Mouse (Mus musculus) c-Kit-positive CD71-negative TER-119-negative erythroid progenitor cells, embryonic 14.5 days (primary cell): ENCODE data around the gene Tmem213.

Experiments used
- DNase-seq: peaks from one replicate; pipeline ENCODE4 v3.0.0-alpha.2; 2013; ENCODE audit warnings: low read depth

Tmem213 gene

DNA sequence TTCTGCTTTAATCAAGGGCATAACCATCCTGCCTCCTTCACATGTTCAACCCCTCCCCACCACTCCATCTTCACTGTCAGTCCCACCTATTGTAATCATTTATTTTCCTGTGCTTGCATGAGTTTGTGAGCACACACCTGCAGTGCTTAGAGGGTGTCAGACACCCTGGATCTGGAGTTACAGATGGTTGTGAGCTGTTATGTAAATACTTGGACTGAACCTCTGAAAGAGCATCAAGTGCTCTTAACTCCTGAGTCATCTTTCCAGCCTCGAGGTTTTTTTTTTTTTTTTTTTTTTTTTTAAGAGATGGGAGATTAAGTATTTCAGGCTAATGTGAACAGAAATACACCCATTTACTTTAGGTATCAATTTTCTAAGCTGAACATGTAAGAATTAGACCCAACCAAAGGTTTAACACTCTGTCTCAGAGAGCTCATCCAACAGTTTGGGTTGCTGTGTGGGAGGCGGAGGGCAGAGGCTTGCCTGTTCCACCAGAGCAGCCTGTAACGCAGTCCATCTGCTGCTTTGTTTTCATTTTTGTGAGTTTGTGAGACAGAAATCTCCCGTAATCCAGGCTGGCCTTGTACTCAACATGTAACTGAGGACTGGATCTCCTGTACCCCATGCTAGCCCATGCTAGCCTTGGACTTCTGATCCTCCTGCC, 7.2 kb downstream of the Tmem213 start:
- DNase-seq = no peak

DNA sequence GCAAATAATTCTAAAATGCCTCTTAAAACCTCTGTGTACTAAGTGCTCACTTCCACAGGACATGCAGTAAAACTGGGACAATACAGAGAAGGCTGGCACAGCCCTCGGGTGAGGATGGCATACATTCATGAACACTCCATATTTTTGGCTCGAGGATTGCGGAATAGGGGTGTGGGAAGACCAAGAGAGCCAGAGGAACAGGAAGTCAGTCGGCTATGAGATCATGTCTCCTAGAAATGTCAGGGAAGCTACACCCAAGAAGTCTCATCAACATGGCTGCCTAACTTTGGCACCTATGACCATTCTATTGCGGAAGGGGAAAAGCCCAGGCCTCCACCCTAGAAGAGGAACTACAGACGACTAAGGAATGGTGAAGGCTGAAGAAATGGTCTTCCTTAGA, 9.3 kb downstream of the Tmem213 start:
- DNase-seq = no peak

- DNase-seq = no peak
These were observed 11.8 kb downstream of the Tmem213 start for GRCm38 (mm10) chr6:38120681-38121371.

DNA sequence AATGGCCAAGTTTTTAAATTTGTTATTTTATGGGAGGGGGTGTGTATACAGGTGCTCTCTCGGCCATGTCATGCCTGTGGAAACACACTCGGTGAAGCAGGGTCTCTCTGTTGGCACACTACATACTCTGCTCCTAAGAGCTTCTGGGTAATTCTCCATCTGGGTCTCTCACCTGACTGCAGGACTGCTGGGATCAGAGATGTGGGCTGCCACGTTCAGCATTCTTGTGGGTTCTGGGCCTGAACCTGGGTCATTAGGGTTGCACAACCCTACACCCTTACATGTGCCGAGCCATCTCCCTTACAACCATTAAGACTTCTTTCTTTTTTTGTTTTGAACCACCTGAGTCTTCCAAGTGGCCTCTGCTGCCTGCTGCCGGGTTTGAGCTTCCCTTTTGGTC, 12.8 kb downstream of the Tmem213 start:
- DNase-seq = no peak

DNA sequence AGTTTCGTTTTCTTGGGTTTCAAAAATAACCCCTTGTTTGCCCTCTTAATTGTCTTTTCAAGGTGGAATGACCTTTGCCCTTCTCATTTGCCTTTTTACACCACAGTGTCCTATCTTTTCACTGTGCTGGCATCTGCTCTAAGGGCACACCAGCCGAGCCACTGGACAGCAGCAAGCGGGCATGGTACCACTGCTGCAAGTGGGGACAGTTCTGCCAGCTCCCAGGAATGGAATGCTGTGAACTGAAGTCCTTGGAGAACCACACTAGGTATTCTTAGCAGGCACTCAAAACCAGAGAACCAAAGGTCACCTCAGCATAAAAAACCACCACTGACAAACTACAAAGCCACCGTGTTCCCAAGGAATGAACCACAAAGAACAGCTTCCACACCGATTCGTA, 13.7 kb downstream of the Tmem213 start:
- DNase-seq = no peak

DNA sequence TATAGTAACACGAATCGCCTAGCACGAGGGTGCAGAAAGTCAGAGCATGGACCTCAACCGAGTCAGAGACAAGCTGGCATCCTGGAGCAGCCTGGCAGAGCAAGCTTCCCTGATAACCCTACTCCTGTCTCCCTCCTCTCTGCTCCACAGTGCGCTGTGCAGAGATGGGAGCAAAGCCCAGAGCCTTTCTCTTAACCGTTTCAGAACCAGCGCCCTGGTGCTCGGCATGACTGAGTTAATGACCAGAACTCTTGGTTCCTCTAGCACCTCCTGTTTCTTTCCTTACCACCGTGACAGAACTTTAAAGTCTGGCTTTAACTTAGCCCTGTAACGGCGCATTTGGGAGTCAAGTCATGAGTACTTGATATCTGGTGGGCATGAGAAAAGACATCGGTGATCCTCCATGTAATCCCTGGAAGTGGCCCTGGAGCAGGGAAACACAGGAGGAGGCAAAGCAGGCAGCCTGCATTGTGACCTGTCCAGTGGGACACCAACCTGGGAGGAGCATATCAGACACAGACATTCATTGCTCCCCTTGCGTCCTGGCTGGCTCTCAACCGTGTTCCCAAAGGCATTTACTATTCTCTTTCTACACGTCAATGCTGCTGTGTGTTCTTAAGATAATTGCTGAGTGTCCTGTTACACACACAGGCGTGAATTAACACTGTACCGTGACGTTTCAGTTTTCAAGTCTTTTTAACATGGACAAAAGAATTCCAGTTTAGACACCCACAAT, 14.6 kb downstream of the Tmem213 start:
- no peak for DNase-seq

DNA sequence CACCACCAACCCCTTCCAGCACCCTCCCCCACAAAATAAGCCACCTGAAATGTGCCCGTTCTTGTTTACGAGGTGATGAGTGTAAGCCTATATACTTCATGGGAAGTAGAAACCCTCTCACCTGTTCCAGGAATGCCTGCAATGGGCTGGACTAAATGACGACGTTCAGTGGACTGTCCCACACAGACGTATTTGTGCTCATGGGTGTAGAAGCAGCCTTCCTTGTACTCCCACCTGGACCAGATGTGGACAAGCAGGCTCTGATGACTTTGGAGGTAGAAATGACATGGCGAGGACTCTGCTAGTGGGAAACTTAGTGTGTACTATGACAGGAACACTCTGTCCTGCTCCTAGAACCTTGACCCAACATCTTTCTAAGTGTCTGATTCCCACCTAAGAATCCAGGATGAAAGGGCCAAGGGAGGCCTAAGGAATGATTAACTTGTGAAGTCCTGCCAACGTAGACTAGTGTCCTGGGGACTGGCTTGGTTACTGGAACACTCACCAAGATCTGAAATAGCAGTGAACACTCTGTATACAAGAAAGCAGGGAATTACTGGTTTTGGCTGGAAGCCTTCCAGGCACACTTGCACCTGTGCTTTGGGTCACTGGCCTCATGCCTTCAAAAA, 15.3 kb downstream of the Tmem213 start, which contains the start of gene Atp6v0a4:
Gene Atp6v0a4 (minus strand): TSS at position 380 of the 629 bp plus-strand sequence.
- DNase-seq = no peak

DNA sequence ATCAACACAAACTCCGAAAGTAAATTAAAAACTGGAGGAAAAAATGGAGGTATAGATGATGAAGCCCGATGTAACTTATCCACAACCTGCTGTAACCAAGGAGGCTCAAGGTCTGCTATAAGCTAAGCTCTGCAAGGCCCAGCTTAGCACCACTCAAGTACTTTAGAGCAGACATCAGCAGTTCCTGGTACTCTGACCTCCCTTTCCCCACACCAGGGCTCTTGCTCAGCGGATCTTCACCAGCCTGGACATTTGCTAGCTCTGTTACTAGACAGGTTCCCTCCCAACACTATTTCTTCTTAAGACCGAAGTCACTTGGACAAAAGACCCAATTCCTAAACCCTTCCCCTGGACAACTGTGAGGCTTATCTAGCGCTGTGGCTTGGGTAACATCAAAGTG, 15.8 kb downstream of the Tmem213 start:
- no peak for DNase-seq

DNA sequence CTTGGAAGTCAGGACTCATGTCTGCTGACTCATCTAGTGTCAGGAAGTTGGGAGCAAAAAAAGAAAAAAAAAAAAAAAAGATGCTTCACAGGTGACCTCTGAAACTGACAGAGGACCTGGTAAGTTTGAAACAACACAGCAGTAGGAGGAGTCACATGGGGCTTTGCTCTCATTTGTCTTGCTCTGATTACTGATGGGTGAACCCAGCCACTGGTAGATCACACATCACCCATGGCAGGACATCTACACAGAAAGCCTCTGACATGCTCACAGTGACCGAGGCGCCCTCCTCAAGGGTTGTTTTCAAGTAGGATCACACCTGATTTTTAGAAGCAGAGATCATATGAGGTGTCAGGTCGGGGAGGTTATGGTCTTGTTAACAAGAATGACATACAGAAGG, 16.4 kb downstream of the Tmem213 start:
- DNase-seq = no peak

DNA sequence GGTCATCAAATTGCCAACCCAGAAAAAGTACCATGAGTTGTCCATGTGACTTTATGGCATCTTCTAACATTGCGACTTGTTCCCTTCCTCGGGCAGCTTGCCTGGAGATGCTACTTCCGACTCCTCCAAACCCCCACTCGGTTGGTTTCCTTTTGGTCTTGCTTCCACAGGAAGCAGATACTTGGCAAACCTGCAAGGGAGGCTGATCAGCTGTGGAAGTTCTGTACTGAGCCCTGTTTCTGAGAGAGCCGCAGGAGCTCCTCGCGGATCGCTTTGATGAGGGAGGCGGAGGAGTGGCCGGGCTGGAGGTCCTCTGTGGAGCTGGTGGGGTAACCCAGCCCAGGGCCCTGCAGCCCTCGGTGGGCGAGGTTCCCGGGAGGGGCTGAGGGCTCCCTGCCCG, 19.1 kb downstream of the Tmem213 start:
- DNase-seq = no peak

DNA sequence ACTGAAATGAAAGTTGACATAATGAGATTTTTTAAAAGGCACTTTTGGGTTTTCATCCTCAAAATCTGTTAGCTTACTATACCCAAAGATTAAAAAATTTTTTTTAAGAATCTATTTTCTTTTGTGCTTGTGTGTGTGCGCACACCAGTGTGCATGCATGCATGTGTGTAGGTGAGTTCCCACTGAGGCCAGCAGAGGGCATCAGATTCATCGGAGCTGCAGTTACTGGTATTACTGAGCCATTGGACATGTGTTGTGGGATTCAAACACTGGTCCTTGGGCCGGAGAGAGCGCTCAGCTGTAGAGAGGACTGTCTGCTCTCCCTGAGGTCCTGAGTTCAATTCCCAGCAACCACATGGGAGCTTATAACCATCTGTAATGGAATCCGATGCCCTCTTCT, 20.8 kb downstream of the Tmem213 start:
- no peak for DNase-seq

DNA sequence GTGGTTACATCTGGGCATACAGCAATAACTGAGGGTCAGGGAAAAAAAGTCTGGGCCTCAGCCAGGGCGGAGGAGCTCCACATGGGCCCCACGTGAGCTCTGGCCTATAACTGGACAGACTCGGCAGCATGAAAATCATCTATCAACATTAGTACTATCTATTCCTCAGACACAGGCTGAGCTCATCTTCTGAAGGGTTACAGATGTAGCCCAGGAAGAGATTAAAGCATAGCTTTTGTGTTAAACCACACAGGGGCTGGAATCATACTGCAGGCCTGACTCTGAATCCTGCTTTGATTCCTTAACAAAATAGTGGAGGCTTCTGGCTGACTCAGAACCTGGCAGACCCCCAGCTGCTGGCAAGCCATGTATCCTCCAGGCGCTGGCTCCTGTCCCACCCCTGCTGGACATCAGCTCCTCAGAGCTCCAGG, 22.8 kb downstream of the Tmem213 start:
- no peak for DNase-seq

DNA sequence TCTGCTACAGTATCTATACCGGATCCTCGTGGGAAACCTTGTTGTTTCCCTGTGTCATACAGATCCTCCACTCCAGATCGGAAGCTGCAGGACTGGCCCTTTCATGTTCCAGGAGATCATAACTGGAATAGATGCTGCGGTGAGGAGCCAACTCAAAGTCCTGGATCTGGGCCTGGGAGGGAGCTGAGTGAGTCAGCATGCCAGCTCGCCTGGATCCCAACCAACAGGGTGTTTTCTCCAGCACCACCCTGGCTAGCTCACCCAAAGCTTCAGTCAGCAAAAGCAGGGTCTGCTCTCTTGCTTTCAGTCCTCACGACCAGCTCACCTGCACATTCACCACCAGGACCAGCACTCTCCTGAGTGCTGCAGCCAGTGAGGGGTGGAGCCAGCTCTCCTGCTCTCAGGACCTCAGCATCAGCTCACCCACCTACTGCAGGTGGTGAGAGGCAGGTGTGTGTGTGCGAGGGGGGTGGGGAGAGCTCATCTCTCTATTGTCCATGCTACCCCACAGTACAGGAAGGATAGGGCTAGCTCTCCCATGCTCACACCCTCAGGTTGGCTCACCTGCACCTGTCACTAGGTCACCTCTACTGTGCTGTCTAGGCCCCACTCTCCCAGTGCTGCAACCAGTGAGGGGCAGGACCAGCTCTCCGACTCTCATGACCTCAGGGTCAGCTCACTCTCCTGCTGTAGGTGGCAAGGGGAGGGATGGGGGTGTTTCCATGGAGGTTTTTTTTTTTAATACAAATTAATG, 25.9 kb downstream of the Tmem213 start:
- DNase-seq = no peak

DNA sequence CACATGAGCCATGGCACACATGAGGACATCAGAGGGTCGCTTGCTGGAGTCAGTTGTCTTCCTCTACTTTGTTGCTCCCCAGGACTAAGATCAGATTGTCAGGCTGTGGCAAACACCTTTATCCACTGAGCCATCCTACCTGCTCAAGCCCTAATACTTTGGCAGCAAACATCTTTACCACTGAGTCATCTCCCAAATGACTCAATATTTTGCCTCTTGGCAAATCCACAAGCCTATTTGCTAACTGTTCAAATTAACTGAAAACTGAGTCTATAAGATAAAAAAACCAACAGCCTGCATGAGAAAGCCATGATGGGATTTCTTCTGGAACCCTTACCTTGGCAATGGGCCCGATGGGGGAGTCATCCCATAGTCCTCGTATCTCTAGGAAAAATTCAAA, 30.0 kb downstream of the Tmem213 start:
- DNase-seq = no peak

DNA sequence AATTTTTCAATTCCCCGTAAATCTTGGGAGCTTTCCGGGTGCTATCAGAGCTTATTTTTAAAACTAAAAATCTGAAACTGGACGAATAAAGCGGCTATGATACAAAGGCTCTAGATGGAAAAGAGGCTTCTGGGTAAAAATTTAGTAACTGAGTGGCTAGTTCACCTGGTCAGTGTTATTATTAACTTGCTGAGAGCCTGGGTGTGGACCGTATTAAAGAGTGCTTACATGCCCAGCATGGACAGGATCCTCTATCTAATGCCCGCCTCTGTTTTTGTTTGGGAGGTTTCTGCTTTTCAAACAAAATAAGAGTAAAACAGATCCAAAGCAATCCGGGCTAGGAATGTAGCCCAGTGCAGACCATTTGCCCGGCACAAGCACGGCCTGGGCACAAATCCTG, 31.3 kb downstream of the Tmem213 start:
- no peak for DNase-seq

- DNase-seq = no peak
These were observed 35.3 kb downstream of the Tmem213 start for GRCm38 (mm10) chr6:38144161-38144998.

DNA sequence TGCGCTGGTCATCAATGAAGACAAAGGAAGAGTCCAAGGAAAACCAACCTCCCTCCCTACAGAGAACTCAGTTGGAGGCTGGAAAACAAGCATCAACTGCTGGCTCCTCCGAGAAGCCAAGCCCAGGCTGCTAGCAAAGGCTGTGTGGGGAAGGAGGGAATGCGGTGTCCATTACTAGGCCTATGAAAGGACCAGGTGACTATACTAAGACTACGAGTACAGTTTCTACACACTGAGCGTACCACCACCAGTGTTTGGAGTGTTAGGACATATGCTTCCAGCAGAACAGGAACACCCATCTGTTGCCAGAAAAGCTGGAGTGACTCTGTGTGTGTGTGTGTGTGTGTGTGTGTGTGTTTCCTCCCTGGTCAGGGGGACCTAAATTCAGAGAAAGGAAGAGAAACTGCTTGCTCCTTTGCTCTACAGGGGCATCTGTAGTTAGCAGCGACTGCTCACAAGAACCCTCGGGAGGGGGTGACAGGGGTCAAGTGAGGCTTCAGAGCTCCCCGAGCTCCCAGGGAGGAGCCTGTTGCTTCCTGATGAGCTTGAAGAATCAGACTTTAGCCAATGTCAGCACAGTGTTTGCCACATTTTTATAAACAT, 36.5 kb downstream of the Tmem213 start:
- DNase-seq = no peak

DNA sequence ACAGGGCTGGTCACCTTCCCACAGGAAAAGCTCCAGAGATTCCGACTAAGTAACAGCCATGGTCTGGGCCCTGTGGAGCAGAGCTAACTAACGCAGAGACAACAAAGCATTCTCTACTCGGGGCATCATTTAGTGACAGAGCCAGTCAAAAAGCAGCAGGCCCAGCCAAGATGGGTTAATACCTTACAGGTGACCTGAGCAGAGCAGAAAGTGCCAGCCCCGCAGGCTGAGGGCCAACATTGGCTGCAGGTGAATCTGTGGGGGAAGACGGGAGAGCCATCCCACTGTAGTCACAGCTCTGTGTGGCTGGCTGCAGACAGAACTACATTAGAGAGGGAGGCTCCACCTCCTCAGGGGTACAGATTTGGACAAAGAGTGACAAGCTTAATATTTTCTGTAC, 38.2 kb downstream of the Tmem213 start:
- no peak for DNase-seq

- no peak for DNase-seq
These were observed 39.6 kb downstream of the Tmem213 start for GRCm38 (mm10) chr6:38148626-38149025.

DNA sequence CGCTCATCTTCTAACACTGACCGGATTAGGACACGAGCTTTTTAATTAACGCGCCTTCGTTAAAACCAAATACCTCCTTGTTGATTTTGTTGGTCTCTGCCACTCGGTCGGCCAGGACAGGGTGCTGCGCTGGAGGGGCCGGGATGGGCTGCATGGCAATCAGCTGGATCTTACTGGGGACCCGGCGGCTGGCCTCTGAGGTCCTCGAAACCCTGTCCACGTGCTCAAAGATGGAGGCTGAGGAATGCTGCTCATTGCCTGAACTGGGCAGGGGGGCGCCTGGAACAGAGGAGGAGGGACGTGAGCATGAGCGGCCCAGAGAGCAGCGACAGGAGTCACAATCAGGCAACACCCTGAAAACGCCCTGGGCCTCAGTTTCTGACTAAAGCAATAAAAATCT, 40.4 kb downstream of the Tmem213 start:
- DNase-seq = no peak

GRCm38 (mm10) chr6:38152305-38152704, 43.2 kb downstream of the Tmem213 start:
- DNase-seq = no peak
